Mouse (Mus musculus) granulocyte monocyte progenitor cell, adult 5-6 weeks (primary cell): ENCODE measurements around the gene Dnajc22. TPM values are rescaled to one million over a fixed set of nuclear protein-coding genes. Genes with fewer than 3 reads are reported as not detected.

ENCODE experiments used
- total RNA-seq, 2 experiments: library from RNA; stranded (forward) in 1 of 2; stranded (reverse) in 1 of 2; fragments of 200-712, 200-1000 nt in 1 of 2; fragments of >200 nt in 1 of 2; fragmentation: Nextera tagmentation in 1 of 2; gene quantifications; 2 replicates each; pipeline ENCODE4 v1.2.3; 2014 to 2017

Dnajc22 gene
- total RNA-seq, 2 experiments from 2014 or later = not detected

Other genes with a start within 250 kb of the Dnajc22 start
- gene Kmt2d, start 222.0 kb upstream of the Dnajc22 start, total RNA-seq (2014; fragmentation: Nextera tagmentation) = 59.0 and 81.0 TPM in 2 replicates
- gene Kmt2d, start 222.0 kb upstream of the Dnajc22 start, total RNA-seq (2017) = 15.8 and 24.9 TPM in 2 replicates
- gene Rhebl1, start 198.6 kb upstream of the Dnajc22 start, total RNA-seq (2014; fragmentation: Nextera tagmentation) = 14.3 and 25.5 TPM in 2 replicates
- 4.3 and 7.3 TPM in 2 replicates for gene Rhebl1, start 198.6 kb upstream of the Dnajc22 start, total RNA-seq (2017)
- gene Dhh, start 194.6 kb upstream of the Dnajc22 start, total RNA-seq (2014; fragmentation: Nextera tagmentation) = not detected in 2 replicates
- gene Dhh, start 194.6 kb upstream of the Dnajc22 start, total RNA-seq (2017) = not detected in 2 replicates
- 3.5 and 8.5 TPM in 2 replicates for gene Lmbr1l, start 174.9 kb upstream of the Dnajc22 start, total RNA-seq (2014; fragmentation: Nextera tagmentation)
- gene Lmbr1l, start 174.9 kb upstream of the Dnajc22 start, total RNA-seq (2017) = 7.7 and 11.9 TPM in 2 replicates
- gene Tuba1b, start 158.6 kb upstream of the Dnajc22 start, total RNA-seq (2014; fragmentation: Nextera tagmentation) = 2,030 and 2,397 TPM in 2 replicates
- gene Tuba1b, start 158.6 kb upstream of the Dnajc22 start, total RNA-seq (2017) = 964 and 1,039 TPM in 2 replicates
- gene Gm49450, start 139.6 kb upstream of the Dnajc22 start, total RNA-seq (2014; fragmentation: Nextera tagmentation) = not detected in 2 replicates
- gene Gm49450, start 139.6 kb upstream of the Dnajc22 start, total RNA-seq (2017) = not detected in 2 replicates
- 21.3 and 34.8 TPM in 2 replicates for gene Tuba1a, start 139.5 kb upstream of the Dnajc22 start, total RNA-seq (2014; fragmentation: Nextera tagmentation)
- 19.6 and 24.6 TPM in 2 replicates for gene Tuba1a, start 139.5 kb upstream of the Dnajc22 start, total RNA-seq (2017)
- 117 and 131 TPM in 2 replicates for gene Tuba1c, start 63.3 kb upstream of the Dnajc22 start, total RNA-seq (2014; fragmentation: Nextera tagmentation)
- gene Tuba1c, start 63.3 kb upstream of the Dnajc22 start, total RNA-seq (2017) = 109 and 120 TPM in 2 replicates
- gene Prph, start 38.0 kb upstream of the Dnajc22 start, total RNA-seq (2014; fragmentation: Nextera tagmentation) = not detected in 2 replicates
- not detected in 2 replicates for gene Prph, start 38.0 kb upstream of the Dnajc22 start, total RNA-seq (2017)
- 11.0 and 44.6 TPM in 2 replicates for gene Troap, start 18.6 kb upstream of the Dnajc22 start, total RNA-seq (2014; fragmentation: Nextera tagmentation)
- 21.5 and 24.9 TPM in 2 replicates for gene Troap, start 18.6 kb upstream of the Dnajc22 start, total RNA-seq (2017)
- not detected in 2 replicates for gene C1ql4, start 5.4 kb upstream of the Dnajc22 start, total RNA-seq (2014; fragmentation: Nextera tagmentation)
- gene C1ql4, start 5.4 kb upstream of the Dnajc22 start, total RNA-seq (2017) = not detected in 2 replicates
- gene Spats2, start 32.7 kb downstream of the Dnajc22 start, total RNA-seq (2014; fragmentation: Nextera tagmentation) = 0.85 TPM in 1 of 2 replicates, not detected in the other
- 0.46 and 1.0 TPM in 2 replicates for gene Spats2, start 32.7 kb downstream of the Dnajc22 start, total RNA-seq (2017)
- not detected in 2 replicates for gene Kcnh3, start 131.7 kb downstream of the Dnajc22 start, total RNA-seq (2014; fragmentation: Nextera tagmentation)
- not detected in 2 replicates for gene Kcnh3, start 131.7 kb downstream of the Dnajc22 start, total RNA-seq (2017)
- gene Mcrs1, start 158.8 kb downstream of the Dnajc22 start, total RNA-seq (2014; fragmentation: Nextera tagmentation) = 30.9 and 51.4 TPM in 2 replicates
- gene Mcrs1, start 158.8 kb downstream of the Dnajc22 start, total RNA-seq (2017) = 44.0 and 48.0 TPM in 2 replicates
- gene Prpf40b, start 201.9 kb downstream of the Dnajc22 start, total RNA-seq (2014; fragmentation: Nextera tagmentation) = 13.5 and 17.6 TPM in 2 replicates
- gene Prpf40b, start 201.9 kb downstream of the Dnajc22 start, total RNA-seq (2017) = 7.2 and 10.7 TPM in 2 replicates
- gene Fam186b, start 202.7 kb downstream of the Dnajc22 start, total RNA-seq (2014; fragmentation: Nextera tagmentation) = not detected in 2 replicates
- not detected in 2 replicates for gene Fam186b, start 202.7 kb downstream of the Dnajc22 start, total RNA-seq (2017)